Mouse (Mus musculus) testis, adult 2 months (tissue): ENCODE data around the gene Foxj2.

ENCODE experiments used
- CTCF ChIP-seq: fragments of 200-500 bp; IDR thresholded peaks from 2 replicates; pipeline ENCODE4 v1.5.1; 2012; ENCODE audit warnings: low read depth, mild to moderate bottlenecking, inconsistent platforms, low read length, moderate library complexity; ENCODE audit not compliant: control insufficient read depth, insufficient read depth, insufficient replicate concordance
- POLR2A ChIP-seq: fragments of 200-500 bp; IDR thresholded peaks from 2 replicates; pipeline ENCODE4 v1.6.1; 2012; ENCODE audit warnings: low read depth, mild to moderate bottlenecking, inconsistent platforms, low read length, moderate library complexity; ENCODE audit not compliant: control insufficient read depth

DNA sequence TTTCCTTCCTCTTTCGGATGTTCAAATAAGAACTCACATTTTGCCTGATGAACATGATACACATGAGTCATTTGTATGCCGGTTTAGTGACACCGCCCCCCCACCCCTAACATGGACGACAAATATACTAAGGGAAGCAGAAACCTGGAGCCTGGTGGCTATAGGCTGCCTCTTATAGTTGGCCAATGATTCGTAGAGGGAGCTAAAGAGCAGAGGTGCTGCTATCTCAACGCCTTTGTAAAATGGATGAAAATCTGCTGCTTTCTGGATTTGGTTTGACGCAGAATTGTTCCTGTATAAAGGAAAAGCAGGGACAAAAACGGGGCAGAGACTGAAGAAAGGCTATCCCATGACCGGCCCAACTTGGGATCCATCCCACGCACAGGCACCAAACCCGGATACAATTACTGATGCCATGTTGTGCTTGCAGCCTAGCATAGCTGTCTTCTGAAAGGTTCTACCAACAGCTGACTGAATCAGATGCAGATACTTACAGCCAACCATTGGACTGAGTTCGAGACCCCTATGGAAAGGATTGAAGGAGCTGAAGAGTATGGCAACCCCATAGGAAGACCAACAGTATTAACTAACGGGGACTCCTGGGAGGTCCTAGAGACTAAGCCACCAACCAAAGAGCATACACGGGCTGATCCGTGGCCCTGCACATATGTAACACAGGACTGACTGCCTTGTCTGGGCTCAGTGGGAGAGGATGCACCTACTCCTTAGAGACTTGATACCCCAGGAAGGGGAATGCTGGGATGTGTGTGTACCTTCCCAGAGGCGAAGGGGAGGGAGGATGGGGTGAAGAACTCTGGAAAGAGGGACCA, 7.7 kb upstream of the Foxj2 start:
- no peak for TF ChIP-seq CTCF
- TF ChIP-seq POLR2A = no peak
